Mouse (Mus musculus) forebrain, embryonic 12.5 days (tissue): ENCODE data around the gene Prc1. TPM values are rescaled to one million over a fixed set of nuclear protein-coding genes. Genes with fewer than 3 reads are reported as not detected.
"Not testable (repeated sequence)": the region's sequence is repeated elsewhere in the genome, so short reads cannot be mapped to it uniquely, and the experiment has no call there.

ENCODE experiments used
- ATAC-seq: fragments of 200-750 bp; cut with Nextera tagmentation; 2 replicates; pipeline ENCODE4 v1.8.0; 2017; ENCODE audit warnings: moderate TSS enrichment; ENCODE audit not compliant: low FRiP score
- H3K27ac ChIP-seq: fragments of 300-500 bp; sonication (generic); 2 replicates; pipeline ENCODE4 v1.5.1; 2016; ENCODE audit warnings: mild to moderate bottlenecking
- H3K27me3 ChIP-seq: fragments of 300-500 bp; sonication (generic); 2 replicates; pipeline ENCODE4 v1.6.1; 2016; ENCODE audit warnings: mild to moderate bottlenecking
- H3K36me3 ChIP-seq: fragments of 300-500 bp; sonication (generic); replicated peaks from 2 replicates; pipeline ENCODE4 v1.6.1; 2016; ENCODE audit warnings: mild to moderate bottlenecking
- H3K4me1 ChIP-seq: fragments of 300-500 bp; sonication (generic); 2 replicates; pipeline ENCODE4 v1.6.1; 2016
- H3K4me2 ChIP-seq: fragments of 300-500 bp; sonication (generic); 2 replicates; pipeline ENCODE4 v1.6.1; 2016; ENCODE audit warnings: mild to moderate bottlenecking, moderate library complexity
- H3K4me3 ChIP-seq: fragments of 300-500 bp; sonication (generic); replicated peaks from 2 replicates; pipeline ENCODE4 v1.5.1; 2016; ENCODE audit warnings: mild to moderate bottlenecking
- H3K9ac ChIP-seq: fragments of 300-500 bp; sonication (generic); 2 replicates; pipeline ENCODE4 v1.6.1; 2016; ENCODE audit warnings: mild to moderate bottlenecking
- H3K9me3 ChIP-seq: fragments of 300-500 bp; sonication (generic); 2 replicates; pipeline ENCODE4 v1.6.1; 2016
- WGBS: fragments of 180-500 bp; shearing (Covaris S2); methylation state at CpG from one replicate; pipeline ENCODE4 v1.1.7; 2016; 5-methylcytosine and 5-hydroxymethylcytosine counted together
- polyA plus RNA-seq: library from polyadenylated mRNA; unstranded; fragments of >200 nt; fragmentation: Nextera tagmentation; extraction: Ambion mirVana; gene quantifications from 2 replicates; pipeline ENCODE4 v1.2.1, GENCODE M21; 2016

Prc1 gene
- polyA plus RNA-seq, 1 experiment from 2014 or later, result 222 TPM

- peaks cover 60% of the 10 kb centered on the region for H3K36me3 ChIP-seq
- peak within 1 kb of the TSS; percentile 64 for H3K4me3 ChIP-seq
- 2% methylated on average over 38 of the region's 38 CpGs for WGBS
- peak within 1 kb of the TSS; percentile 61 for H3K9ac ChIP-seq
- peak within 1 kb of the TSS; percentile 86 for H3K27ac ChIP-seq
- peaks cover 22% of the 10 kb centered on the region for H3K4me1 ChIP-seq
- H3K9me3 ChIP-seq, result no peaks in the 10 kb centered on the region
- no peaks in the 10 kb centered on the region for H3K27me3 ChIP-seq
- H3K4me2 ChIP-seq, result peak within 1 kb of the TSS; percentile 83
- peak; percentile 99 for ATAC-seq
Observed at GRCm38 (mm10) chr7:80324043-80324815, 30.0 kb downstream of the Prc1 start, which contains the start of gene Rccd1. Gene Rccd1, minus strand, starts transcription at chr7:80324454.

DNA sequence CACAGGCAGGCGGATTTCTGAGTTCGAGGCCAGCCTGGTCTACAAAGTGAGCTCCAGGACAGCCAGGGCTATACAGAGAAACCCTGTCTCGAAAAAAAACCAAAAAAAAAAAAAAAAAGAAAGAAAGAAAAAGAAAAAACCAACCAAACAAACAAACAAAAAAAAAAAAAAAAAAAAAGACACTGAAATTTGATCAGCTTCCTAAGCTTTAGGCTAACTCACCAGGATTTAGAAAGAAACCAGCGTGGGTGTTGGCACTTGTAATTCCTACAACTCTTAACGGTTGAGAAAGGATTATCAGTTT, 30.5 kb downstream of the Prc1 start:
- Histone ChIP-seq H3K4me1 (peaks cover 22% of the 10 kb centered on the region), H3K27ac (0 out of 2 replicates have a peak overlapping the region, but pooled peaks have one; percentile 25), H3K4me2 (peak overlapping the region; percentile 83; the same call in 1 of the 2 replicates), H3K36me3 (peaks cover 60% of the 10 kb centered on the region)
- not testable (repeated sequence) for H3K9ac ChIP-seq, H3K9me3 ChIP-seq, H3K4me3 ChIP-seq, ATAC-seq, H3K27me3 ChIP-seq
- 55% methylated on average over 5 of the region's 5 CpGs for WGBS

DNA sequence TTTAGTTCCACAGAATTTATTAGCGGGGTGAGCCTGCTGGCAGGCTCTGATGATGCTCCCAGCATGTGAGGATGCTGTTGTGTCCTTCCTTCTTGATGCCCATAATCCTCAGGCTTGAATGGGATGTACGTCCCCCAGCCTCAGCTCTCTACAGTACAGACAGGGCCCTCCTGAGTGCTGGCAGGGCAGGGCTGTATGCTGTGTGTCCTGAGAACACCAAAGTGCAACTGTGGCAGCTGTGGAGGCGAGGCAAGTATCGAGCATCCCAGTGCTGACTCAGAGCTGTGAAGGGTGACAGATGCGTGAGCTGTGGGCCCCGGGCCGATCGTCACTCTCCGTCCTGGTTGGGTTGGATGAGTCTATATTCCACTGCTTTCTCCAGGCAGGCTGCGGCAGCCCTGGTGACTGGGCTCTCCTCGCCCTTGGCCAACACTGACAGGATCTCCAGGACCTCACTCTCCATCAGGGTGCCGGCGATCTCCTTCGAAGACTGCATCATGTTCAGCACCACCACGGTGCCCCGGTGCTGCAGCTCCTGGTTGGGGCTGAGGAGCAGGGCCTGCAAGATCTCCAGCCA, 31.1 kb downstream of the Prc1 start:
- 96% methylated on average over 16 of the region's 16 CpGs for WGBS
- Histone ChIP-seq H3K4me1 (peaks cover 22% of the 10 kb centered on the region), H3K4me3 (no peak overlapping the region), H3K27me3 (no peaks in the 10 kb centered on the region), H3K4me2 (no peak overlapping the region), H3K36me3 (peaks cover 61% of the 10 kb centered on the region), H3K9ac (no peak overlapping the region), H3K27ac (0 out of 2 replicates have a peak overlapping the region, but pooled peaks have one; percentile 25), H3K9me3 (no peaks in the 10 kb centered on the region)
- ATAC-seq, result no peak

GRCm38 (mm10) chr7:80326076-80326475, 31.8 kb downstream of the Prc1 start:
- no peak for ATAC-seq
- H3K27ac ChIP-seq, result no peak overlapping the region
- H3K4me2 ChIP-seq, result no peak overlapping the region
- H3K4me3 ChIP-seq, result no peak overlapping the region
- H3K4me1 ChIP-seq, result peaks cover 22% of the 10 kb centered on the region
- H3K27me3 ChIP-seq, result no peaks in the 10 kb centered on the region
- H3K9me3 ChIP-seq, result no peaks in the 10 kb centered on the region
- peaks cover 61% of the 10 kb centered on the region for H3K36me3 ChIP-seq
- WGBS, result 97% methylated on average over 19 of the region's 19 CpGs
- no peak overlapping the region for H3K9ac ChIP-seq

- H3K9me3 ChIP-seq, result no peaks in the 10 kb centered on the region
- no peak overlapping the region for H3K27ac ChIP-seq
- WGBS, result 93% methylated on average over 8 of the region's 8 CpGs
- no peak overlapping the region for H3K9ac ChIP-seq
- no peak overlapping the region for H3K4me3 ChIP-seq
- H3K4me1 ChIP-seq, result peaks cover 2% of the 10 kb centered on the region
- H3K36me3 ChIP-seq, result peaks cover 98% of the 10 kb centered on the region
- H3K4me2 ChIP-seq, result no peak overlapping the region
- no peak for ATAC-seq
- no peaks in the 10 kb centered on the region for H3K27me3 ChIP-seq
Observed at GRCm38 (mm10) chr7:80330278-80330677, 36.0 kb downstream of the Prc1 start.

DNA sequence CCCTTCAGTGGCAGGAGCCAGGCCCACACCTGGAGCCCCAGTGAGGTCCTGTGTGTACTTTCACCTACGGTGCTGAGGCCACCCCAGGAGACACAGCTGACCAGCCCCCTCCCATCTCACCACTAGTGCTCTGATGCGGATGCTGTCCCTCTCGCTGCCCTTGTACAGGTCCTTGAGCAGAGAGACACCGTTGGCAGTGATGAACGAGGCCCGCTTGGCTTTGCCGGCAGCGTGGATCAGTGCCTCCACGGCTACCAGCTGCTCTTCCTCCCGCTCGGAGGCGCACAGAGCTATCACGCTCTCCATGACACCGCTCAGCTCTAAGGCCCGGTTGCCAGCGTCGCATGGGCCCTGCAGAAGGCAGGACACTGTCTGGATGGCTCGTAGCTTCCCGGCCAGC, 37.2 kb downstream of the Prc1 start:
- Histone ChIP-seq H3K4me1 (no peaks in the 10 kb centered on the region), H3K9me3 (no peaks in the 10 kb centered on the region), H3K4me2 (no peak overlapping the region), H3K27ac (no peak overlapping the region), H3K27me3 (no peaks in the 10 kb centered on the region), H3K4me3 (no peak overlapping the region), H3K36me3 (peaks cover 98% of the 10 kb centered on the region), H3K9ac (no peak overlapping the region)
- ATAC-seq, result no peak
- WGBS, result 98% methylated on average over 19 of the region's 19 CpGs

- H3K27me3 ChIP-seq, result no peaks in the 10 kb centered on the region
- ATAC-seq, result no peak
- H3K36me3 ChIP-seq, result peaks cover 80% of the 10 kb centered on the region
- no peak overlapping the region for H3K4me3 ChIP-seq
- peaks cover 20% of the 10 kb centered on the region for H3K4me1 ChIP-seq
- no peak overlapping the region for H3K27ac ChIP-seq
- 92% methylated on average over 4 of the region's 4 CpGs for WGBS
- no peaks in the 10 kb centered on the region for H3K9me3 ChIP-seq
- no peak overlapping the region for H3K4me2 ChIP-seq
- H3K9ac ChIP-seq, result no peak overlapping the region
Observed at GRCm38 (mm10) chr7:80334848-80335247, 40.6 kb downstream of the Prc1 start.

- H3K27ac ChIP-seq, result no peak overlapping the region
- peaks cover 36% of the 10 kb centered on the region for H3K4me1 ChIP-seq
- no peaks in the 10 kb centered on the region for H3K27me3 ChIP-seq
- H3K36me3 ChIP-seq, result peaks cover 59% of the 10 kb centered on the region
- H3K4me3 ChIP-seq, result no peak overlapping the region
- H3K9me3 ChIP-seq, result no peaks in the 10 kb centered on the region
- H3K4me2 ChIP-seq, result no peak overlapping the region
- no peak for ATAC-seq
- H3K9ac ChIP-seq, result no peak overlapping the region
- WGBS, result 96% methylated on average over 3 of the region's 3 CpGs
Observed at GRCm38 (mm10) chr7:80336932-80337331, 42.7 kb downstream of the Prc1 start.

GRCm38 (mm10) chr7:80339371-80339770, 45.1 kb downstream of the Prc1 start:
- 10% methylated on average over 17 of the region's 17 CpGs for WGBS
- H3K27ac ChIP-seq, result peak overlapping the region; percentile 71
- peak overlapping the region; percentile 67 for H3K4me3 ChIP-seq
- no peaks in the 10 kb centered on the region for H3K27me3 ChIP-seq
- H3K9ac ChIP-seq, result peak overlapping the region; percentile 77
- peak overlapping the region; percentile 90 for H3K4me2 ChIP-seq
- ATAC-seq, result no peak
- no peaks in the 10 kb centered on the region for H3K9me3 ChIP-seq
- peaks cover 35% of the 10 kb centered on the region for H3K36me3 ChIP-seq
- H3K4me1 ChIP-seq, result peaks cover 50% of the 10 kb centered on the region

- peak; percentile 98 for ATAC-seq
- Histone ChIP-seq H3K27me3 (no peaks in the 10 kb centered on the region), H3K9ac (peak overlapping the region; percentile 77), H3K4me3 (peak overlapping the region; percentile 67), H3K4me2 (peak overlapping the region; percentile 90), H3K4me1 (peaks cover 50% of the 10 kb centered on the region), H3K9me3 (no peaks in the 10 kb centered on the region), H3K27ac (peak overlapping the region; percentile 89), H3K36me3 (peaks cover 29% of the 10 kb centered on the region)
- under 1% methylated on average over 45 of the region's 45 CpGs for WGBS
Observed at GRCm38 (mm10) chr7:80339793-80340628, 45.8 kb downstream of the Prc1 start.

DNA sequence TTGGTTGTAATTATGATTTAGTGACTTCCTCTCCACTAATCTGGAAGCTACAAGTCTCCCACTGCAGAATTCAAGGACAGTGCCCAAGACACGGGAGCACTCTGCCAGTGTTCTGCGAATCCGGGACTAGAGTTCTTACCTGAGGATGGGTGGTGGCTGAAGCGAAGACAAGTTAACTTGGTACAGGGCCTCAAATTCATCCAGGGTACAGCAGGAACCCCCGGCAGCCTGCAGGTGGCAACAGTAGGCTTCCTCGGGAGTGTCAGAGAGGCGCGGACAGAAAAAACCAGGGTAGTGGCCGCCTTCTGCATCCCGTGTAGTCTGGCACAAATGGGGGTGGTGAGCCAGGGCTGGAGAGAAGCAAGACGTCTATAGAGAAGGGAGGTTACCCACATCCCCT, 46.5 kb downstream of the Prc1 start, which contains the start of gene Unc45a:
Gene Unc45a (minus strand): TSS at position 213 of the 400 bp plus-strand sequence.
- peak; percentile 34 for ATAC-seq
- Histone ChIP-seq H3K27me3 (no peaks in the 10 kb centered on the region), H3K4me3 (peak within 1 kb of the TSS; percentile 67), H3K4me1 (peaks cover 50% of the 10 kb centered on the region), H3K27ac (peak within 1 kb of the TSS; percentile 89), H3K9me3 (no peaks in the 10 kb centered on the region), H3K9ac (peak within 1 kb of the TSS; percentile 77), H3K4me2 (peak within 1 kb of the TSS; percentile 90), H3K36me3 (peaks cover 26% of the 10 kb centered on the region)
- WGBS, result 1% methylated on average over 11 of the region's 11 CpGs

GRCm38 (mm10) chr7:80341793-80342192, 47.5 kb downstream of the Prc1 start:
- no peak overlapping the region for H3K27ac ChIP-seq
- WGBS, result 82% methylated on average over 7 of the region's 7 CpGs
- H3K9me3 ChIP-seq, result no peaks in the 10 kb centered on the region
- no peaks in the 10 kb centered on the region for H3K27me3 ChIP-seq
- no peak overlapping the region for H3K9ac ChIP-seq
- no peak for ATAC-seq
- no peak overlapping the region for H3K4me3 ChIP-seq
- H3K36me3 ChIP-seq, result peaks cover 20% of the 10 kb centered on the region
- no peak overlapping the region for H3K4me2 ChIP-seq
- H3K4me1 ChIP-seq, result peaks cover 50% of the 10 kb centered on the region
